Mouse (Mus musculus) cortical plate, adult 2 months (tissue): Measurements from ENCODE around the gene Wdr77.

Source experiments
- CTCF ChIP-seq: fragments of 200-500 bp; IDR thresholded peaks from 2 replicates; pipeline ENCODE4 v1.5.1; 2011; ENCODE audit warnings: mild to moderate bottlenecking, control low read depth, low read length; ENCODE audit not compliant: insufficient read depth; ENCODE audit errors: extremely low read depth
- POLR2A ChIP-seq: fragments of 200-500 bp; IDR thresholded peaks from 2 replicates; pipeline ENCODE4 v1.6.1; 2011; ENCODE audit warnings: mild to moderate bottlenecking, low read length, control low read depth; ENCODE audit not compliant: insufficient read depth; ENCODE audit errors: extremely low read depth

DNA sequence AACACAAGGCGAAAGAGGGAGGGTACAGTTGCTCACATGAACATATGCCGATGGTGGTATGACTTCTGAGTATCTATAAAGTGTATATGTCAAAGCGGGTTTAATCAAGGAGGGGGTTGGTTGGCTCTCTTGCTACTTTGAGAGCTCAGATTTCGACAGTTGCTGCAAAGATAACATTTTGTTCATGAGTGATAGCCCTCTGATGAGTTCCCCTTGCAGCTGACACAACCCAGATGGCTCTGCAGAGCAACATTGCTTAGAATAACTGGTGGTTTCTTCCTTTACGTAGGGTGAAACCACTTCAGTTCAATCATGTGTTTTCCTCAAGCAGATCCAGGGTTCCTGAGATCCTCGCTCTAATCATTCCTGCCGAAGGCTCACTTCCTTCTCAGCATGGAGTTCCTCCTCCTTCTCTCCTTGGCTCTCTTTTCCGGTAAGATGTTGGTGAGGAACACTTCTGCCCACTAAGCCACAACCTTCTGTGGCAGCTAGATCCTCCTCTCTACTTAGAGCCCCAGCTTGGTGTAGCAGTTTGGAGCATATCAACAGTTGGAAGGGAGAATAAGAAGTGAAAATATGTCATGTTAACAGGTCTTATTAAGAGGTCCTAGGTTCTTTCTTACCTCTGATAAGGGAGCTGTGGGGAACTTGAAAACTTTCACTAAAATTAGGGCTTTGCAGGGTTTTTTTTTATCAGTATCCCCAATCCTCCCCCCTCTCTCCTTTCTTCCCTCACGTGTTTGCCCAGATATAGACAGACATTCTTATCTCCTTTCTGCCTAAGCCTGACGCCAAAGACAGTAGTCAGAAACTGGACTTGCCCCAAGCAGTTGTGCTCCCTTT lies 45.1 kb upstream of the Wdr77 start:
- TF ChIP-seq CTCF (no peak), POLR2A (no peak)
